Mouse (Mus musculus) myocyte (in vitro differentiated cells): ENCODE data around the gene Cxcl9. TPM values are rescaled to one million over a fixed set of nuclear protein-coding genes. Genes with fewer than 3 reads are reported as not detected.

Experiments
- H3K27me3 ChIP-seq: one replicate; pipeline ENCODE4 v1.6.1; 2011; ENCODE audit not compliant: control insufficient read depth, insufficient read depth, insufficient read length
- H3K36me3 ChIP-seq: one replicate; pipeline ENCODE4 v1.6.1; 2011; ENCODE audit not compliant: control insufficient read depth, insufficient read depth
- H3K4me2 ChIP-seq: one replicate; pipeline ENCODE4 v1.6.1; 2011; ENCODE audit warnings: low read depth, control low read depth
- H3K4me3 ChIP-seq: one replicate; pipeline ENCODE4 v1.5.1; 2011; ENCODE audit warnings: mild to moderate bottlenecking, control low read depth, moderate library complexity
- H3K79me2 ChIP-seq: one replicate; pipeline ENCODE4 v1.6.1; 2011; ENCODE audit not compliant: control insufficient read depth, insufficient read depth
- H3ac ChIP-seq: one replicate; pipeline ENCODE4 v1.6.1; 2011; ENCODE audit not compliant: control insufficient read depth, insufficient read length
- CEBPB ChIP-seq: IDR thresholded peaks from 2 replicates; pipeline ENCODE4 v1.6.1; 2011; ENCODE audit warnings: mild to moderate bottlenecking, moderate library complexity; ENCODE audit not compliant: poor library complexity, insufficient read depth, severe bottlenecking
- E2F4 ChIP-seq: IDR thresholded peaks from one replicate; pipeline ENCODE4 v1.6.1; 2011; ENCODE audit warnings: mild to moderate bottlenecking, control low read depth, moderate library complexity; ENCODE audit not compliant: insufficient read depth
- MAX ChIP-seq: IDR thresholded peaks from one replicate; pipeline ENCODE4 v1.6.1; 2011; ENCODE audit warnings: low read depth, mild to moderate bottlenecking, control low read depth
- MYOD1 ChIP-seq, 3 experiments: IDR thresholded peaks; one replicate each; pipeline ENCODE4 v1.6.1; 2011; ENCODE audit warnings: control low read depth in 2 of 3, low read depth in 2 of 3, mild to moderate bottlenecking in 2 of 3, moderate library complexity in 1 of 3; ENCODE audit not compliant: insufficient read length in 2 of 3, control insufficient read depth in 1 of 3
- MYOG ChIP-seq, 3 experiments: IDR thresholded peaks; one replicate each; pipeline ENCODE4 v1.6.1; 2011; ENCODE audit warnings: control low read depth in 2 of 3, low read depth in 2 of 3, mild to moderate bottlenecking in 2 of 3; ENCODE audit not compliant: insufficient read length in 2 of 3, control insufficient read depth in 1 of 3, insufficient read depth in 1 of 3
- POLR2A ChIP-seq: IDR thresholded peaks from one replicate; pipeline ENCODE4 v1.6.1; 2011; ENCODE audit warnings: low read depth, mild to moderate bottlenecking, control low read depth, moderate library complexity; ENCODE audit not compliant: insufficient read length
- POLR2AphosphoS2 ChIP-seq: IDR thresholded peaks from one replicate; pipeline ENCODE4 v1.6.1; 2011; ENCODE audit warnings: low read depth, control low read depth; ENCODE audit not compliant: insufficient read length
- REST ChIP-seq: IDR thresholded peaks from one replicate; pipeline ENCODE4 v1.6.1; 2011; ENCODE audit warnings: mild to moderate bottlenecking, control low read depth, moderate library complexity; ENCODE audit not compliant: insufficient read depth, insufficient read length
- SRF ChIP-seq: IDR thresholded peaks from one replicate; pipeline ENCODE4 v1.6.1; 2011; ENCODE audit warnings: low read depth; ENCODE audit not compliant: control insufficient read depth, insufficient read length
- TCF12 ChIP-seq: IDR thresholded peaks from one replicate; pipeline ENCODE4 v1.6.1; 2011; ENCODE audit warnings: mild to moderate bottlenecking, control low read depth; ENCODE audit not compliant: poor library complexity, insufficient read depth, severe bottlenecking
- TCF3 ChIP-seq: IDR thresholded peaks from one replicate; pipeline ENCODE4 v1.6.1; 2011; ENCODE audit warnings: low read depth, control low read depth; ENCODE audit not compliant: insufficient read length
- USF1 ChIP-seq: IDR thresholded peaks from one replicate; pipeline ENCODE4 v1.6.1; 2011; ENCODE audit warnings: low read depth, mild to moderate bottlenecking, control low read depth, moderate library complexity
- polyA plus RNA-seq: library from polyadenylated mRNA; unstranded; fragments of >200 nt; fragmentation: generic; extraction: Trizol; gene quantifications from one replicate; pipeline ENCODE4 v1.2.1, GENCODE M21; 2012; ENCODE audit warnings: missing spikeins

The Cxcl9 gene
- polyA plus RNA-seq, 1 experiment, result 0.02 TPM

GRCm38 (mm10) chr5:92366565-92366964, 38.7 kb upstream of the Cxcl9 start:
- TF ChIP-seq REST (no peak), POLR2A (no peak), MYOD1 (IDR thresholded peaks at IDR 0.05; ENCODE audit: control insufficient read depth in 1 of 3, insufficient read length in 2 of 3, low read depth in 2 of 3) (no peak), USF1 (no peak), SRF (no peak)
- H3K79me2 ChIP-seq, result no peaks in the 10 kb centered on the region
- no peak overlapping the region for H3K4me3 ChIP-seq
- H3K36me3 ChIP-seq, result no peaks in the 10 kb centered on the region
- H3K4me2 ChIP-seq, result no peak overlapping the region
- no peak overlapping the region for H3ac ChIP-seq
- no peaks in the 10 kb centered on the region for H3K27me3 ChIP-seq

GRCm38 (mm10) chr5:92365146-92365705, 37.3 kb upstream of the Cxcl9 start:
- H3ac ChIP-seq, result no peak overlapping the region
- TF ChIP-seq MYOD1 (IDR thresholded peaks at IDR 0.05; ENCODE audit: control insufficient read depth in 1 of 3, insufficient read length in 2 of 3, low read depth in 2 of 3) (no peak), REST (no peak), CEBPB (no peak), USF1 (no peak)
- H3K4me2 ChIP-seq, result no peak overlapping the region
- no peaks in the 10 kb centered on the region for H3K36me3 ChIP-seq
- no peak overlapping the region for H3K4me3 ChIP-seq
- no peaks in the 10 kb centered on the region for H3K79me2 ChIP-seq
- H3K27me3 ChIP-seq, result no peaks in the 10 kb centered on the region

- Histone ChIP-seq H3K36me3 (no peaks in the 10 kb centered on the region), H3K4me2 (no peak overlapping the region), H3ac (no peak overlapping the region), H3K79me2 (no peaks in the 10 kb centered on the region), H3K27me3 (no peaks in the 10 kb centered on the region), H3K4me3 (no peak overlapping the region)
- no peak for TF ChIP-seq MYOG (IDR thresholded peaks at IDR 0.05; ENCODE audit: control insufficient read depth in 1 of 3, insufficient read depth in 1 of 3, insufficient read length in 2 of 3, low read depth in 2 of 3)
- TF ChIP-seq CEBPB, result no peak
- TF ChIP-seq E2F4, result no peak
- TF ChIP-seq TCF12, result no peak
- TF ChIP-seq POLR2AphosphoS2, result no peak
- TF ChIP-seq USF1, result no peak
- TF ChIP-seq MYOD1 (IDR thresholded peaks at IDR 0.05; ENCODE audit: control insufficient read depth in 1 of 3, insufficient read length in 2 of 3, low read depth in 2 of 3), result no peak
- TF ChIP-seq TCF3, result no peak
- no peak for TF ChIP-seq REST
- no peak for TF ChIP-seq MAX
- TF ChIP-seq SRF, result no peak
- no peak for TF ChIP-seq POLR2A
Observed at GRCm38 (mm10) chr5:92364011-92364410, 36.1 kb upstream of the Cxcl9 start.

- no peaks in the 10 kb centered on the region for H3K79me2 ChIP-seq
- H3K4me2 ChIP-seq, result no peak overlapping the region
- no peak overlapping the region for H3ac ChIP-seq
- no peaks in the 10 kb centered on the region for H3K27me3 ChIP-seq
- H3K36me3 ChIP-seq, result no peaks in the 10 kb centered on the region
- no peak overlapping the region for H3K4me3 ChIP-seq
- TF ChIP-seq MAX, result no peak
- TF ChIP-seq USF1, result no peak
- TF ChIP-seq E2F4, result no peak
- no peak for TF ChIP-seq REST
- no peak for TF ChIP-seq POLR2AphosphoS2
- TF ChIP-seq SRF, result no peak
- TF ChIP-seq MYOD1 (IDR thresholded peaks at IDR 0.05; ENCODE audit: control insufficient read depth in 1 of 3, insufficient read length in 2 of 3, low read depth in 2 of 3), result no peak
Observed at GRCm38 (mm10) chr5:92363179-92363578, 35.3 kb upstream of the Cxcl9 start.

- no peak overlapping the region for H3K4me2 ChIP-seq
- no peaks in the 10 kb centered on the region for H3K36me3 ChIP-seq
- no peak for TF ChIP-seq POLR2A
- TF ChIP-seq SRF, result no peak
- no peak for TF ChIP-seq USF1
- no peak for TF ChIP-seq MAX
- no peak overlapping the region for H3ac ChIP-seq
- H3K4me3 ChIP-seq, result no peak overlapping the region
- no peaks in the 10 kb centered on the region for H3K79me2 ChIP-seq
- H3K27me3 ChIP-seq, result no peaks in the 10 kb centered on the region
Observed at GRCm38 (mm10) chr5:92358767-92359455, 31.0 kb upstream of the Cxcl9 start.
